Mouse (Mus musculus) G1E (cell line): ENCODE measurements at regions not wholly inside any gene's neighbourhood (a gene's known extent, or its start where the extent isn't known, plus 50 kb on each side); places are given as distances from the start of the nearest gene placed in this dataset.

Experiments
- CTCF ChIP-seq: IDR thresholded peaks from 2 replicates; pipeline ENCODE4 v1.5.1; 2012; ENCODE audit warnings: low read depth, low read length, inconsistent platforms, mixed read lengths
- GATA1 ChIP-seq: IDR thresholded peaks from 2 replicates; pipeline ENCODE4 v1.6.1; 2012; ENCODE audit warnings: borderline replicate concordance, low read length, inconsistent platforms, mixed read lengths
- POLR2AphosphoS5 ChIP-seq: IDR thresholded peaks from 2 replicates; pipeline ENCODE4 v1.6.1; 2012; ENCODE audit warnings: low read depth, low read length, inconsistent platforms; ENCODE audit not compliant: insufficient replicate concordance

DNA sequence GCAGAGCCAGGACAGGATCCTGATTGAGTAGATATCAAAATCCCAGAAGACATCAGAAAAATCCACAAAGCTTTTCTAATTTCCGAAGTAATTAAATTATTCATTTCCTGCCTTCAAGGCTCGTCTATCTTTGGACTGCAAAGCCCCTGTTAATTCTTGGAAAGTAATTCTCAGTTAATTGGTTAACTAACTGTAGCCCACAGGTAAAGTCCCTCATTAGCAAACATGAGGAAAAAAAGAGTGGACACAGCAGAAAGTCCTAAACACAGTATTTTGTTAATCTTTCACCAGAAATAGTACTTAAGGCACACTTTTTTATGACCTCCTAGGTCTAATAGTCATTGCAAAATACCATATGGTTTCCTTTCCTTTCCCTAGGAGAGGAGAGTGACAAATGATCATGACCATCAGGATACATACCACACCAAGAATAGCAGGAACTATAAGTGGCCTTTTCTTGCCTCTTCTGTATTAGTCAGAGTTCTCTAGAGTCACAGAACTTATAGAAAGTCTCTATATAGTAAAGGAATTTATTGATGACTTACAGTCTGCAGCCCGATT, 248.8 kb upstream of the Prkd1 start:
- TF ChIP-seq CTCF, result no peak
- TF ChIP-seq GATA1, result no peak
- no peak for TF ChIP-seq POLR2AphosphoS5
